Mouse (Mus musculus) brain, embryonic 14.5 days (tissue): ENCODE data around the gene P3h2. TPM values are rescaled to one million over a fixed set of nuclear protein-coding genes. Genes with fewer than 3 reads are reported as not detected.
A peak's percentile ranks its signal among the peaks of the same experiment; 100 is the strongest.

Experiments used
- DNase-seq: peaks from one replicate; pipeline ENCODE4 v3.0.0-alpha.2; 2011; ENCODE audit warnings: low read depth
- CTCF ChIP-seq: fragments of 200-500 bp; IDR thresholded peaks from 2 replicates; pipeline ENCODE4 v1.5.1; 2012; ENCODE audit warnings: inconsistent platforms, mild to moderate bottlenecking, moderate library complexity, borderline replicate concordance; ENCODE audit not compliant: insufficient read depth, insufficient read length; ENCODE audit errors: extremely low read depth
- POLR2A ChIP-seq: fragments of 200-500 bp; IDR thresholded peaks from 2 replicates; pipeline ENCODE4 v1.6.1; 2012; ENCODE audit warnings: mild to moderate bottlenecking, inconsistent platforms, borderline replicate concordance; ENCODE audit not compliant: poor library complexity, insufficient read depth, insufficient read length, severe bottlenecking; ENCODE audit errors: extremely low read depth
- polyA plus RNA-seq: library from polyadenylated mRNA; depleted of rRNA; stranded (reverse); fragments of >200 nt; gene quantifications from 2 replicates; pipeline ENCODE4 v1.2.3, GENCODE M21; 2012

P3h2 gene
- polyA plus RNA-seq, 1 experiment, result 1.5 TPM

- no peak for DNase-seq
- TF ChIP-seq CTCF (no peak), POLR2A (no peak)
Measured at GRCm38 (mm10) chr16:25970720-25971119, 134.9 kb downstream of the P3h2 start.

GRCm38 (mm10) chr16:25970193-25970592 lies 135.4 kb downstream of the P3h2 start:
- no peak for TF ChIP-seq CTCF
- no peak for TF ChIP-seq POLR2A
- no peak for DNase-seq

GRCm38 (mm10) chr16:25967297-25967696 lies 138.3 kb downstream of the P3h2 start:
- DNase-seq, result peak; percentile 78

GRCm38 (mm10) chr16:25963856-25964255 lies 141.7 kb downstream of the P3h2 start:
- TF ChIP-seq CTCF (peak; percentile 83), POLR2A (no peak)
- peak; percentile 77 for DNase-seq

More at GRCm38 (mm10) chr16:25967297-25967696, 138.3 kb downstream of the P3h2 start:
- TF ChIP-seq CTCF (peak; percentile 77; the same call in 1 of the 2 replicates), POLR2A (no peak)

- peak; percentile 87 for DNase-seq
- TF ChIP-seq CTCF (no peak), POLR2A (no peak)
Measured at GRCm38 (mm10) chr16:25960345-25960744, 145.2 kb downstream of the P3h2 start.

- no peak for TF ChIP-seq CTCF
- DNase-seq, result peak; percentile 45
Measured at GRCm38 (mm10) chr16:25959929-25960328, 145.7 kb downstream of the P3h2 start.

- no peak for TF ChIP-seq CTCF
- TF ChIP-seq POLR2A, result no peak
- DNase-seq, result no peak
Measured at GRCm38 (mm10) chr16:25958650-25959238, 146.8 kb downstream of the P3h2 start.

- no peak for TF ChIP-seq CTCF
- no peak for TF ChIP-seq POLR2A
- DNase-seq, result peak; percentile 67
Measured at GRCm38 (mm10) chr16:25958213-25958612, 147.4 kb downstream of the P3h2 start.

GRCm38 (mm10) chr16:25956831-25957230 lies 148.8 kb downstream of the P3h2 start:
- TF ChIP-seq CTCF, result no peak
- TF ChIP-seq POLR2A, result no peak
- DNase-seq, result no peak

- TF ChIP-seq POLR2A (no peak), CTCF (no peak)
Measured at GRCm38 (mm10) chr16:25954614-25955013, 151.0 kb downstream of the P3h2 start.

GRCm38 (mm10) chr16:25953359-25953758 lies 152.2 kb downstream of the P3h2 start:
- TF ChIP-seq CTCF, result no peak
- TF ChIP-seq POLR2A, result no peak
- DNase-seq, result no peak

More at GRCm38 (mm10) chr16:25954614-25955013, 151.0 kb downstream of the P3h2 start:
- DNase-seq, result no peak

- DNase-seq, result peak; percentile 37
- no peak for TF ChIP-seq POLR2A
- TF ChIP-seq CTCF, result peak; percentile 23; the same call in 1 of the 2 replicates
Measured at GRCm38 (mm10) chr16:25952005-25952404, 153.6 kb downstream of the P3h2 start.
